Mouse (Mus musculus): ENCODE measurements at regions not wholly inside any gene's neighbourhood (a gene's known extent, or its start where the extent isn't known, plus 50 kb on each side); places are given as distances from the start of the nearest gene placed in this dataset.
A peak's percentile ranks its signal among the peaks of the same experiment; 100 is the strongest.

DNA sequence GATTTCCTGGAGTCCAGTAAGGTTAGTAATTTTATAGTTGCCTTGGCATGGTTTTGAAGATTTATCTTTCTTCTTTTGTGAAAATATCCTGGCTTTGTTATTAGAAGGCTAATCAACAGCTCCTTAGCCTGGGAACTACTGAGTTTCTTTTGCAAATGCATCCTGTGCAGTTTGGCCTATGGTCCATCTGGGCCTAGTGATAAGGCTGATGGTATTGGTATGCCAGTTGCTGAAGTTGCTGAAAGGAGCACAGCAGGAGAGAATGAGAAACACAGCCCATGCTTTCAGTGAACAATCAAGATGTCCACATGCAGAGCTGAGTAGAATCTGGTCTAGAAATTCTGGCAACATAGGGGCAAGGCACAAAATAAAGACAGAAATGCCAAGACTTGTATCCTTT is 105.2 kb upstream of the Col5a2 start:
- H3K4me3 ChIP-seq (ENCODE audit: low read depth, low read length): no peak overlapping the region
- no peaks in the 10 kb centered on the region for H3K4me1 ChIP-seq (ENCODE audit: insufficient read depth)
- H3K9me3 ChIP-seq (ENCODE audit: low read length): no peaks in the 10 kb centered on the region
- H3K36me3 ChIP-seq (ENCODE audit: insufficient read depth): no peaks in the 10 kb centered on the region
- no peaks in the 10 kb centered on the region for H3K27me3 ChIP-seq (ENCODE audit: insufficient read depth, low read length)
- ATAC-seq (no peak), DNase-seq (no peak)
- no peak overlapping the region for H3K4me2 ChIP-seq (ENCODE audit: low read depth)
- H3K9ac ChIP-seq: no peak overlapping the region
- no peak for TF ChIP-seq CTCF (IDR thresholded peaks at IDR 0.05; ENCODE audit: low read depth)
- no peak overlapping the region for H3K27ac ChIP-seq (ENCODE audit: low read depth, low read length)

GRCm38 (mm10) chr1:45619008-45619407 is 115.9 kb upstream of the Col5a2 start:
- DNase-seq (no peak), ATAC-seq (no peak)
- H3K36me3 ChIP-seq (ENCODE audit: insufficient read depth): no peaks in the 10 kb centered on the region
- H3K4me1 ChIP-seq (ENCODE audit: insufficient read depth): no peaks in the 10 kb centered on the region
- no peak overlapping the region for H3K4me2 ChIP-seq (ENCODE audit: low read depth)
- TF ChIP-seq CTCF (IDR thresholded peaks at IDR 0.05; ENCODE audit: low read depth): no peak
- H3K9me3 ChIP-seq (ENCODE audit: low read length): no peaks in the 10 kb centered on the region
- WGBS: 76% methylated on average over 2 of the region's 2 CpGs
- H3K27ac ChIP-seq (ENCODE audit: low read depth, low read length): no peak overlapping the region
- H3K27me3 ChIP-seq (ENCODE audit: insufficient read depth, low read length): no peaks in the 10 kb centered on the region
- H3K4me3 ChIP-seq (ENCODE audit: low read depth, low read length): no peak overlapping the region
- no peak overlapping the region for H3K9ac ChIP-seq

DNA sequence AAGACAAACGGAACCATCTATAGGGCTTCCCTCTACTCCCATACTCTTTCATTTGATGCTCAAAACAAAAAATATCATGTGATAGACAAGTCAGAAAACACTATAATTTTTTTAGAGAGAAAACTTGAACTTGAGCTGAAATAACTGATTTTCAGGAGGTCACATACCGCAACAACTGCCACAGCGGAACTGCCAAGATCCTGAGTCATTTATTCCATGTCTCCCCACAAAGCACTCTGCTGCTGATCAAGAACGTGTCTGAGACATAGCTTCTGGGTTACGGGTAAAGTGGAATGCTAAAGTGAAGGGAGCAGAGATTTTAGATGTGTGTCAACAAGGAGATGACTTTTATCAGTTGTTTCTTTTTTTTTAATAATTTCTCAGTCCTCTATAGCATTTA is 122.8 kb upstream of the Col5a2 start:
- H3K4me3 ChIP-seq (ENCODE audit: low read depth, low read length): no peak overlapping the region

GRCm38 (mm10) chr1:45626733-45627132 is 123.7 kb upstream of the Col5a2 start:
- no peaks in the 10 kb centered on the region for H3K27me3 ChIP-seq (ENCODE audit: insufficient read depth, low read length)
- DNase-seq (no peak), ATAC-seq (no peak)
- H3K4me1 ChIP-seq (ENCODE audit: insufficient read depth): no peaks in the 10 kb centered on the region
- TF ChIP-seq CTCF (IDR thresholded peaks at IDR 0.05; ENCODE audit: low read depth): no peak
- WGBS: 68% methylated on average over 2 of the region's 2 CpGs
- H3K4me3 ChIP-seq (ENCODE audit: low read depth, low read length): no peak overlapping the region
- no peaks in the 10 kb centered on the region for H3K36me3 ChIP-seq (ENCODE audit: insufficient read depth)
- H3K4me2 ChIP-seq (ENCODE audit: low read depth): no peak overlapping the region
- no peak overlapping the region for H3K27ac ChIP-seq (ENCODE audit: low read depth, low read length)
- H3K9me3 ChIP-seq (ENCODE audit: low read length): no peaks in the 10 kb centered on the region
- no peak overlapping the region for H3K9ac ChIP-seq

More for the DNA sequence above, 122.8 kb upstream of the Col5a2 start:
- Histone ChIP-seq H3K4me1 (ENCODE audit: insufficient read depth) (no peaks in the 10 kb centered on the region), H3K27ac (ENCODE audit: low read depth, low read length) (no peak overlapping the region), H3K27me3 (ENCODE audit: insufficient read depth, low read length) (no peaks in the 10 kb centered on the region), H3K4me2 (ENCODE audit: low read depth) (no peak overlapping the region), H3K36me3 (ENCODE audit: insufficient read depth) (no peaks in the 10 kb centered on the region), H3K9me3 (ENCODE audit: low read length) (no peaks in the 10 kb centered on the region), H3K9ac (no peak overlapping the region)
- no peak for TF ChIP-seq CTCF (IDR thresholded peaks at IDR 0.05; ENCODE audit: low read depth)
- no peak for ATAC-seq
- WGBS: 89% methylated on average over 5 of the region's 5 CpGs
- no peak for DNase-seq

DNA sequence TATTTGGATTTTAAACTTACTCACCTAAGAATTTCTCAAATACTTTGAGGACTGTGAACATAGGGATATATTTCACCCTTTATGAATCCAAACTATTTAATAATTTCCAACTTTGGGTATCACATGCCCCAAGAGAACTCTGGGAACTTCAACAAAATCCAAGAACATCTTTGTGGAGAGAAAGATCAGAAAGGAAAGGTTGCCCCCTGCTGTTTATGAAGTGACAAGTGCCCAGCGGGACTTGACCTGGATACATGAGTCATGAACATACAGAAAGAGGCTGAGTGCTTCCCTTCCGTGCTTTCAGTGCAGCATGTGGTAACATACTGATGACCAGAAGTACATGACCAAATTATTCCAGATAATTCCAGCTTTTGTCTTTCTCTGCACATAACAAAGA is 124.8 kb upstream of the Col5a2 start:
- Histone ChIP-seq H3K36me3 (ENCODE audit: insufficient read depth) (no peaks in the 10 kb centered on the region), H3K9ac (no peak overlapping the region), H3K4me3 (ENCODE audit: low read depth, low read length) (no peak overlapping the region), H3K27me3 (ENCODE audit: insufficient read depth, low read length) (no peaks in the 10 kb centered on the region), H3K4me2 (ENCODE audit: low read depth) (no peak overlapping the region), H3K9me3 (ENCODE audit: low read length) (0 out of 2 replicates have a peak, but pooled peaks cover 6% of the 10 kb centered on the region), H3K4me1 (ENCODE audit: insufficient read depth) (no peaks in the 10 kb centered on the region), H3K27ac (ENCODE audit: low read depth, low read length) (no peak overlapping the region)
- peak; percentile 55 for TF ChIP-seq CTCF (IDR thresholded peaks at IDR 0.05; ENCODE audit: low read depth)
- peak; percentile 42; the same call in 1 of the 2 replicates for ATAC-seq
- DNase-seq: peak; percentile 13
- WGBS: 30% methylated on average over 2 of the region's 2 CpGs

GRCm38 (mm10) chr1:45647301-45647700 is 144.2 kb upstream of the Col5a2 start:
- no peak for TF ChIP-seq CTCF (IDR thresholded peaks at IDR 0.05; ENCODE audit: low read depth)
- H3K9ac ChIP-seq: no peak overlapping the region
- H3K4me2 ChIP-seq (ENCODE audit: low read depth): no peak overlapping the region
- no peaks in the 10 kb centered on the region for H3K4me1 ChIP-seq (ENCODE audit: insufficient read depth)
- DNase-seq (no peak), ATAC-seq (no peak)
- H3K27me3 ChIP-seq (ENCODE audit: insufficient read depth, low read length): no peaks in the 10 kb centered on the region
- H3K27ac ChIP-seq (ENCODE audit: low read depth, low read length): no peak overlapping the region
- no peaks in the 10 kb centered on the region for H3K9me3 ChIP-seq (ENCODE audit: low read length)
- H3K36me3 ChIP-seq (ENCODE audit: insufficient read depth): no peaks in the 10 kb centered on the region
- H3K4me3 ChIP-seq (ENCODE audit: low read depth, low read length): no peak overlapping the region

DNA sequence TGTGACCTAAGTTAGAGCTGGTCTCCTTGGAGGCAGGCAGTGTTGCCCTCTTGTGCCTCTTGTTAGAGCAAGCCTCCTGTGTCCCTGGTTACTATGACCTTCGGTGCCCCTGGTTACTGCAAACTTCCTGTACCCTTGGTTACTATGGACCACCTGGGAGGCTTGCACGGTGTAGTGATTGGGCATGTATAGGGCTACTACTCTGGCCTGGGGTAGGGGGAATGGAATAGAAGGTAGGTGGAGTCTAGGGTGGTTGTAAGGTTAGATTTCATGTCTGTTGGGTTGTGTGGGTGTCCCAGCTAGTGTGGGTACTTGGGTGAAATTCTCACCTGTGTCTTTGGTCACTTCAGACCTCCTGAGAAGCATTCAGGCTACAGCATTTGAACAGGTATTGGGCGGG is 141.7 kb upstream of the Wdr75 start:
- TF ChIP-seq CTCF (IDR thresholded peaks at IDR 0.05; ENCODE audit: low read depth): no peak
- DNase-seq (no peak), ATAC-seq (no peak)
- WGBS: 93% methylated on average over 3 of the region's 3 CpGs
- Histone ChIP-seq H3K27me3 (ENCODE audit: insufficient read depth, low read length) (no peaks in the 10 kb centered on the region), H3K4me3 (ENCODE audit: low read depth, low read length) (no peak overlapping the region), H3K36me3 (ENCODE audit: insufficient read depth) (no peaks in the 10 kb centered on the region), H3K9me3 (ENCODE audit: low read length) (no peaks in the 10 kb centered on the region), H3K27ac (ENCODE audit: low read depth, low read length) (no peak overlapping the region), H3K9ac (no peak overlapping the region), H3K4me1 (ENCODE audit: insufficient read depth) (no peaks in the 10 kb centered on the region), H3K4me2 (ENCODE audit: low read depth) (no peak overlapping the region)
